Mouse (Mus musculus) intestine, postnatal 0 days (tissue): ENCODE measurements around the gene Snu13. TPM values are rescaled to one million over a fixed set of nuclear protein-coding genes. Genes with fewer than 3 reads are reported as not detected.
A peak's percentile ranks its signal among the peaks of the same experiment; 100 is the strongest.

ENCODE experiments used
- ATAC-seq: fragments of 200-750 bp; cut with Nextera tagmentation; 2 replicates; pipeline ENCODE4 v1.8.0; 2017; ENCODE audit warnings: mild to moderate bottlenecking, moderate TSS enrichment, moderate library complexity
- H3K27ac ChIP-seq: fragments of 300-500 bp; sonication (generic); 2 replicates; pipeline ENCODE4 v1.5.1; 2014; ENCODE audit warnings: mild to moderate bottlenecking, low read depth, low read length, moderate library complexity
- H3K27me3 ChIP-seq: fragments of 300-500 bp; sonication (generic); replicated peaks from 2 replicates; pipeline ENCODE4 v1.6.1; 2014; ENCODE audit warnings: low read length, mixed read lengths; ENCODE audit not compliant: control insufficient read depth, insufficient read depth
- H3K36me3 ChIP-seq: fragments of 300-500 bp; sonication (generic); 2 replicates; pipeline ENCODE4 v1.6.1; 2014; ENCODE audit warnings: mild to moderate bottlenecking, moderate library complexity; ENCODE audit not compliant: control insufficient read depth, insufficient read depth
- H3K4me1 ChIP-seq: fragments of 300-500 bp; sonication (generic); replicated peaks from 2 replicates; pipeline ENCODE4 v1.6.1; 2014; ENCODE audit warnings: antibody characterized with exemption, low read length, mixed read lengths; ENCODE audit not compliant: control insufficient read depth, insufficient read depth
- H3K4me2 ChIP-seq: fragments of 300-500 bp; sonication (generic); replicated peaks from 2 replicates; pipeline ENCODE4 v1.6.1; 2014; ENCODE audit warnings: low read depth, mild to moderate bottlenecking, moderate library complexity
- H3K4me3 ChIP-seq: fragments of 300-500 bp; sonication (generic); 2 replicates; pipeline ENCODE4 v1.5.1; 2014; ENCODE audit warnings: low read depth, low read length
- H3K9ac ChIP-seq: fragments of 300-500 bp; sonication (generic); 2 replicates; pipeline ENCODE4 v1.6.1; 2014; ENCODE audit warnings: mild to moderate bottlenecking, low read depth, low read length
- H3K9me3 ChIP-seq: fragments of 300-500 bp; sonication (generic); 2 replicates; pipeline ENCODE4 v1.6.1; 2016; ENCODE audit warnings: mixed run types; ENCODE audit not compliant: control insufficient read depth
- CTCF ChIP-seq: sonication (generic); IDR thresholded peaks from 2 replicates; pipeline ENCODE4 v1.5.1; 2016; ENCODE audit warnings: low read depth, mild to moderate bottlenecking, control low read depth, antibody characterized with exemption, moderate library complexity
- WGBS: fragments of 180-500 bp; shearing (Covaris S2); extraction: QIAGEN DNeasy Blood & Tissue Kit; methylation state at CpG from one replicate; pipeline ENCODE4 v1.1.7; 2014; 5-methylcytosine and 5-hydroxymethylcytosine counted together
- polyA plus RNA-seq: library from polyadenylated mRNA; unstranded; fragments of >200 nt; fragmentation: Nextera tagmentation; extraction: Ambion mirVana; gene quantifications from 2 replicates; pipeline ENCODE4 v1.2.1, GENCODE M21; 2015

Snu13 gene
- polyA plus RNA-seq, 1 experiment from 2014 or later, result 99.0 TPM

DNA sequence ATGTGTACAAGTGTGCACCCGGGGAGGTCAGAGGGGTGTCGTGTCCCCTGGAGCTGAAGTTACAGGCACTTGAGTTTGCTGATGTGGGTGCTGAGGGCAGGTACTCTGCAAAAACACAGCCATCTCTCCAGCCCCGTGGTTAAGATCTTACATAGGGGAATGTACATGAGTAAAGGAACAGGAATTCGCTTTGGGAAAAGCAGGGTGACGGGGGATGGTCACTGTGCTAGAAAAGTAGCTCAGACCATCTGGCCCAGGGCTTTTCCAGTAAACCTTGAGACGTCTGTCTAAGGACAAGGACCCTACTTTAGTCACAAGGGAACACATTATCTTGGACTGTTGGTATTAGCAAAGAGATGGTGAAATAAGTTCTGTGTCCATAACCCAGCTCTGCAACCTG is 35.5 kb downstream of the Snu13 start:
- TF ChIP-seq CTCF, result no peak
- Histone ChIP-seq H3K4me2 (no peak overlapping the region), H3K9ac (no peak overlapping the region), H3K27ac (no peak overlapping the region), H3K36me3 (no peaks in the 10 kb centered on the region), H3K4me1 (no peaks in the 10 kb centered on the region), H3K9me3 (no peaks in the 10 kb centered on the region), H3K4me3 (no peak overlapping the region), H3K27me3 (no peaks in the 10 kb centered on the region)
- no peak for ATAC-seq
- 82% methylated on average over 6 of the region's 6 CpGs for WGBS

DNA sequence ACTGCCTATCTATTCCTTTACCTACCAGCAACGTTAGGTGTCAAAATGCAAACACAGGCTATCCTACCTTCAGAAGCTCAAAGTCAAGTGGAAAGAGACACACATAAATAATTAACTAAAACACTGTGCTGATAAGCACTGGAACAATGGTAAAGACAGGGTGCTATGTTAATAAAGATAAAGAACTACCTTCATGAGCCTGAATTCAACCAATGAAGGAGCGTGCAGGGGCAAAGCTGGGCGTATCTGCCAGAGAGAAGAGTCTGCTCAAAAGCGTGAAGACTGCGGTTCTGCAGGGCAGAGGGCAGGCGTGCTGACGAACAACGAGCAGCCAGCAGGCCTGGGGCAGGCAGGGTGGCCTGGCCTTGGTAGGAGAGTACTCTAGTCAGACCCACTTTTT is 43.1 kb downstream of the Snu13 start:
- no peak overlapping the region for H3K4me3 ChIP-seq
- ATAC-seq, result peak; percentile 92
- TF ChIP-seq CTCF, result no peak
- H3K27ac ChIP-seq, result no peak overlapping the region
- peaks cover 10% of the 10 kb centered on the region for H3K36me3 ChIP-seq
- H3K4me1 ChIP-seq, result no peaks in the 10 kb centered on the region
- 48% methylated on average over 8 of the region's 8 CpGs for WGBS
- H3K27me3 ChIP-seq, result no peaks in the 10 kb centered on the region
- no peak overlapping the region for H3K9ac ChIP-seq
- no peak overlapping the region for H3K4me2 ChIP-seq
- no peaks in the 10 kb centered on the region for H3K9me3 ChIP-seq

DNA sequence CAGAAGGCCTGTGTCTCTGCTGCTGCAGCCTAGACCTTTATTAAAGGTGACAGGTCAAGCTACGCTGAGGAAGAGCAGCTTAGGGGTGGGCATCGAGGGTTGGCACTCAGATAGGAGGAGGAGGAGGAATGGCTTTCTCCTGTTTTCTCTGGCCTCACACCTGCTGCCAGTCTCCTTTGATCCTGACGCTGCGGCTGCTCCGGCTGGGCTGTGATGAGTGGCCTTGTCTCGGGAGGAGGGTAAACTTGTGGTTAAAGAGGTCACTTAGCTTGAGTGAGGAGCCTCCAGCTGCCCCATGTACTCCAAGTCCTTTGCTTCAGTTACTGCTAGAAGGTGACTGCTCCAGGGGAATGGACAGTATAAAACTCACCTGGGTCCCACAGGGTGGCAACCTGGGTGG is 53.4 kb downstream of the Snu13 start:
- Histone ChIP-seq H3K4me1 (no peaks in the 10 kb centered on the region), H3K4me3 (no peak overlapping the region), H3K9ac (no peak overlapping the region), H3K27me3 (no peaks in the 10 kb centered on the region), H3K4me2 (no peak overlapping the region), H3K27ac (no peak overlapping the region), H3K36me3 (peaks cover 43% of the 10 kb centered on the region), H3K9me3 (no peaks in the 10 kb centered on the region)
- WGBS, result 80% methylated on average over 6 of the region's 6 CpGs
- ATAC-seq, result no peak
- TF ChIP-seq CTCF, result no peak

DNA sequence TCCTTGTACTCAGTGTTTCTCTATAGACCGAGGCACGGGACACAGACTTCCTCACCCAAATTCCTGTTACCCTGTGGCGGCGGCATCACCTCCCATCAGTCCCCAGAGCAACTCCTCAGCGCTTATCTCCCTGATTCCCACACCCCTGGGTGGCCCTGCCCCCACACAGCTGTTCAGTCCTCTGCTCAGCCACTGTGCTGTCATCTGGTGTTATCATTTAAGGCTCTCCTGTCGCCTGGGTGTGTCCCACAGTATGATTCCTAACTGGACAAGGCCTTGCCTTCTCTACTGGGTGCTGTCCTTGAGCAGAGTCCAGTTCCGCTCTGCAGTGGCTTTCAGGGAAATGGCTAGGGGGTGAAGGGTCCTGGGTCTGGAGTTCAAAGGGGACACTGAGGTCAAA is 56.8 kb downstream of the Snu13 start:
- Histone ChIP-seq H3K9me3 (no peaks in the 10 kb centered on the region), H3K27me3 (no peaks in the 10 kb centered on the region), H3K4me1 (no peaks in the 10 kb centered on the region), H3K36me3 (peaks cover 18% of the 10 kb centered on the region; the same call in 1 of the 2 replicates), H3K27ac (no peak overlapping the region), H3K4me2 (no peak overlapping the region), H3K9ac (no peak overlapping the region), H3K4me3 (no peak overlapping the region)
- WGBS, result 36% methylated on average over 7 of the region's 7 CpGs
- TF ChIP-seq CTCF, result no peak
- ATAC-seq, result peak; percentile 42; the same call in 1 of the 2 replicates

Other genes starting within 250 kb of the Snu13 start
- 13.4 and 16.0 TPM in 2 replicates for gene Tef, start 245.2 kb downstream of the Snu13 start, polyA plus RNA-seq
- 19.8 and 22.1 TPM in 2 replicates for gene Tob2, start 188.8 kb downstream of the Snu13 start, polyA plus RNA-seq
- gene Phf5a, start 175.7 kb downstream of the Snu13 start, polyA plus RNA-seq, result 75.9 and 79.2 TPM in 2 replicates
- 192 and 209 TPM in 2 replicates for gene Aco2, start 175.3 kb downstream of the Snu13 start, polyA plus RNA-seq
- gene Polr3h, start 121.4 kb downstream of the Snu13 start, polyA plus RNA-seq, result 114 and 123 TPM in 2 replicates
- 4.4 and 4.9 TPM in 2 replicates for gene Csdc2, start 110.8 kb downstream of the Snu13 start, polyA plus RNA-seq
- 14.5 and 15.8 TPM in 2 replicates for gene Pmm1, start 86.7 kb downstream of the Snu13 start, polyA plus RNA-seq
- not detected in 2 replicates for gene 1700029P11Rik, start 67.1 kb downstream of the Snu13 start, polyA plus RNA-seq
- 22.6 and 23.2 TPM in 2 replicates for gene Xrcc6, start 59.8 kb downstream of the Snu13 start, polyA plus RNA-seq
- 10.0 and 12.1 TPM in 2 replicates for gene Desi1, start 13.7 kb downstream of the Snu13 start, polyA plus RNA-seq
- gene 4930407I10Rik, start 11.6 kb upstream of the Snu13 start, polyA plus RNA-seq, result not detected in 2 replicates
- not detected in 2 replicates for gene Mei1, start 22.4 kb upstream of the Snu13 start, polyA plus RNA-seq
- gene Ccdc134, start 80.3 kb upstream of the Snu13 start, polyA plus RNA-seq, result 3.5 and 4.2 TPM in 2 replicates
- gene Srebf2, start 99.6 kb upstream of the Snu13 start, polyA plus RNA-seq, result 68.7 and 69.5 TPM in 2 replicates
- not detected in 2 replicates for gene Shisa8, start 165.2 kb upstream of the Snu13 start, polyA plus RNA-seq
- gene Tnfrsf13c, start 176.8 kb upstream of the Snu13 start, polyA plus RNA-seq, result 0.10 TPM in 1 of 2 replicates, not detected in the other
- gene Cenpm, start 197.2 kb upstream of the Snu13 start, polyA plus RNA-seq, result 14.8 and 16.5 TPM in 2 replicates
- gene 1500009C09Rik, start 204.8 kb upstream of the Snu13 start, polyA plus RNA-seq, result 0.13 TPM in 1 of 2 replicates, not detected in the other
- gene Sept3, start 227.3 kb upstream of the Snu13 start, polyA plus RNA-seq, result 1.7 and 3.0 TPM in 2 replicates